Mouse (Mus musculus) spleen, adult 12 weeks (tissue): ENCODE results near the gene Pak7.
"Not testable (repeated sequence)": the region's sequence is repeated elsewhere in the genome, so short reads cannot be mapped to it uniquely, and the experiment has no call there.

Experiments used
- DNase-seq: peaks from one replicate; pipeline ENCODE4 v3.0.0; 2022; ENCODE audit warnings: low spot score

Pak7 gene

GRCm38 (mm10) chr2:136387181-136388131 is at the start of gene Pak7:
Gene Pak7, minus strand, starts transcription at chr2:136387967.
- no peak for DNase-seq

DNA sequence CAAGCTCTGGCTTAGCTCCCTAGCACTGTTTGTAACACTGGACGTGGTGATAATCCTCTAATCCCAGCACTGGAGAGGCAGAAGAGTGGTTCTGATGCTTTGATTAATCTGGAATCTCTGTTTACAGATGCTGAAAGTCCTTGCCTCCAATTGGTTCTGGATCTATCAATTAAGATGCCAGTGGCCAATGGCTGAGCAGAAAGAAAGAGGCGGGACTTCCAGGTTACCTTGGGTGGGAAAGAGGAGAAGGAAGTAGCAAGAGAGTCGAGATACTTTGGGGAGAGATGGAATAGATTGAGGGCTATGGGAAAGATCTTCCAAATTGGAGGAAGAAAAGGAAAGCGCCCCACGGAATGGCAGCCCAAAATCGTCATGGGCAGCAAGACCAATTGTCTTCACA is 37.8 kb upstream of the Pak7 start:
- DNase-seq = no peak

DNA sequence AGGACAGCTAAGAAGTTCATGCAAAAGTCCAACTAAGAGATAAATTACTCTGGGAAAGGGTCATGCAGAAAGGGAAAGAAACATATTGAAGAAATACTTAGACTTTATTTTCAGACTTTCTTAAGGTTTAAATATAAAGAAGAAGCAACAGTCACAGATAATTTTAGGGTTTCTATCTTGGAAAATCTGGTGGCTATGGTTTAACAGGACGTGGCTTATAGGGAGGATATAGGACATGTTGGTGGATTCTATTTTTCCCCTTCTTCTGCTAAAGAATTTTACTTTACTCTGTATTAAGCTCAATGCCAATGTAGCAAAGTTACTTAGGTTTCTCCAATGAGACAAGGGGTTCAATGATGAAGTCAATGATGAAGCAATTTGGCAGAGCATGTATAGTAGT is 31.8 kb upstream of the Pak7 start:
- no peak for DNase-seq

DNA sequence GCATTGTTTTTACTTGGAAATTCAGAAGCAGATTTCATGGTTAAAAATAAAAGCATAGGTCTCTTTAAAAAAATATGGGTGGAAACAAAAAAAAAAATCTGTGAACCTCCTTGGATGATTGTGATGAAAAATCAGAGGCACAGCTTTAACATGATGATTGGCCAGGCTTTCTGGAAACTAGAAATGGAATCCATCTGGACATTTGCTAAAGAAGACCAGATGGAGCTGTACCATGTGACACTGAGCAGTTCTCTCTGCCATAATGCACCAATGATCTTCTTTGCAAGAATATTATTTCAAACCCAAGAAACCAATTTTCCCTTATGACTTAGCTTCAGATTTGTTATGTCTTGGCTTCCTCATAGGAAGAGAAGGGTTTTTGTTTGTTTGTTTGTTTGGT is 28.6 kb upstream of the Pak7 start:
- no peak for DNase-seq

DNA sequence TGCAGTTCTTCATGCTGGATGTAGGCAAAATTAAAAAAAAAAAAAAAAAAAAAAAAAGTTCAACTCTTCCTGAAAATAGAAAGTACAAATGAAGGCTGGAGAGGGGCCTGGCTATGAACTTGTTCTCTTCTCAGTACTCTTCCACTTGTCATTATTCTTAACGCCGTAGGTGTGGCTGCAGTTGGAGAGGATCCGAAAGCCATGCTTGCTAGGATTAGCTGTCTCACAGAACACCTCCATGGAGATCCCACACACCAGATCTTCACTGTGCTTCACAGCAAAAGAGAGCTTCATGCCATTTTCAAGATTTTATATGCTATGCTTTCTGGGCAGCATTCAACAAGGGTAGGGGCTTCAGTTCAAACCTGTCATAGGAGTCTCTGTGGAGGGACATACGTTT is 14.8 kb upstream of the Pak7 start:
- DNase-seq = no peak

GRCm38 (mm10) chr2:136375318-136375717 is 12.4 kb downstream of the Pak7 start:
- DNase-seq = no peak

DNA sequence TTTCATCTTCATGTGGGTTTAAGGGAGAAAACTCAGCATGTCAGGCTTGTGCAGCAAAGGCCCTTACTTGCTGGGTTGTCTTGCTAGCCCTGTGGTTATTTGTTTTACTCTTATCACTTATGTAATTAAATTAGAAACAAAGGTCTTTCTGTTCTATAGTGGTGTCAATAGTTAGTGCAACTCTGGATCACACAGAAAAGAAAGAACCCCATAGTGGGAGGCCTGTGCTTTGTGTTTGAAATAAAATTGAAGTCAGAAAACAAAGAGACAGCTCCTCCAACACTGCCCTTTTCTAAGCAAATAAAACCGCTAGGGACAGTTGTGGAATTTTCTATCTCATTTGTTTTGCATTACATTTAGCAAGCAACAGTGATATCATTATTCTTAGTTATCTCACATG is 15.4 kb downstream of the Pak7 start:
- DNase-seq = no peak

- DNase-seq = no peak
Observed at GRCm38 (mm10) chr2:136351393-136352096, 36.2 kb downstream of the Pak7 start.

DNA sequence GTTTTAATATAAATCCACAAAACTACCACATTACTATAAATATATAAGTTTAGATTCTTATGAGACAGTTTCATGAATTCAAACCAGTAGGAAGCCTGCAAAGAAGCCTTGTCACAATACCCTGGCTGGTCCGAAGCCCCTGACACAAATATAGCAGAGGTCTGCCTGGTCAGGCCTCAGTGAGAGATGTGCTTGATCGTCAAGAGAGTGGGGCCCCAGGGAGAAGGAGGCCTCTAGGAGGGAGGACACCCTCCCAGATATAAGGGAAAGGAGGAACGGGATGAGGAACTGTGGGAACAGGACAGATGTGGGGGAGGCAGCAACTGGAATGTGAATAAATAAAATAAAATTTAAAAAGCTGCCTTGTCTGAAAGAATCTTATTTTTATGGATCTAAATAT is 37.3 kb downstream of the Pak7 start:
- no peak for DNase-seq

- no peak for DNase-seq
Observed at GRCm38 (mm10) chr2:136349671-136350275, 38.0 kb downstream of the Pak7 start.

- DNase-seq = not testable (repeated sequence)
Observed at GRCm38 (mm10) chr2:136344240-136344780, 43.5 kb downstream of the Pak7 start.

GRCm38 (mm10) chr2:136329974-136330373 is 57.8 kb downstream of the Pak7 start:
- DNase-seq = no peak

DNA sequence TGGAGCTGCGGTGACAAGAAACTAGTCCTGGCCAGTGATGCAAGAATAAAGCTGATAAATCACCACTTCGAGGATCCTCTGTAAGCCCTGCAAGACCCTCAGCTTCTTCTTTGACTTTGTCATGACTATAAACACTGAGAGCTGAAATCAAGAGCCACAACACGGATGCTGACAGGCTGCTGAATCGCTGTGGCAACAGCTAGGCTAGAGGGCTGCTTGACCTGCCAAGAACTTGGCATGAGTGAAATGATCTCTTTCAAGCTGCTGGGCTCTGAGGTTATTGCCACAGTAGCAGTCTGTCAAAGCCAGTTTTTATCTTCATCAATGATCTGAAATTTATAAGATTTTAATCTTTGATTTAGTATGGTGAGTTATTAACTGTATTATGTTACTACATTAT is 62.1 kb downstream of the Pak7 start:
- no peak for DNase-seq

DNA sequence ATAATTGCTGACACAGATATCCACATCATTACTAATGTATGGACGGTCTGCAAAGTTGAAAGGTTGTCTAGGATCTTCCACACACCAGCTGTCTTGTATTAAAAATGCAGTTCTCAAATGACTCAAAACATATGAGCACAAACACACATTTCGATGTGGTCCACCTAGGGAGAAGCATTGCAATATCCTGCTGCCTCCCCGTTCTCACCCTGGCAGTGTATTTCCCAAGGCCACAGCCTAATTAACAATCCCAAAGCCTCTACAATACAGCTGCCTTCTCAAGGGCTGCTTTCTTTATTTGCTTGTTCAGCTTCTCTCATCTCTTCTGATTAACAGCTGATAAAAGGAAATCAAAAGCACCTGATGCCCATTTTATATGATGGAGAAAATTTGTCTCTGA is 78.5 kb downstream of the Pak7 start:
- no peak for DNase-seq

- no peak for DNase-seq
Observed at GRCm38 (mm10) chr2:136308743-136309142, 79.0 kb downstream of the Pak7 start.

- no peak for DNase-seq
Observed at GRCm38 (mm10) chr2:136302201-136302600, 85.6 kb downstream of the Pak7 start.

GRCm38 (mm10) chr2:136301406-136301805 is 86.4 kb downstream of the Pak7 start:
- no peak for DNase-seq

- DNase-seq = no peak
Observed at GRCm38 (mm10) chr2:136297371-136297770, 90.4 kb downstream of the Pak7 start.

DNA sequence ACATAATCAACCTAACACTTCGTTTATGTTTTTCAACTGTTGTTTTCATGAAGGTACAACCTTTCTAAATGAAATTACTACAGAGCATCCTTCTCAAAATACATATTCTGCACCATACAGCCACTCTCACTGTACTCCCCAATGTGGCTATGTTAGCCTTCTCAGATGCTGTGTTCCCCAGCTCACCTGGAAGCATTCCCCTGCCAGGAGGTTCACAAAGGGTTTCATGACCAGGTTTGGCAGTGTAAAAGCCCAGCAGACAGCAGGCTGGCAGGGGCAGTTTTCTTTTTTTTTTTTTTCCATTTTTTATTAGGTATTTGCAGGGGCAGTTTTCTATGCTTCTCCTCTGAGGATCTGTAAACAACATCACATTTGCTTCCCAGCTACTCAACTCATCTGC is 105.7 kb downstream of the Pak7 start:
- no peak for DNase-seq

DNA sequence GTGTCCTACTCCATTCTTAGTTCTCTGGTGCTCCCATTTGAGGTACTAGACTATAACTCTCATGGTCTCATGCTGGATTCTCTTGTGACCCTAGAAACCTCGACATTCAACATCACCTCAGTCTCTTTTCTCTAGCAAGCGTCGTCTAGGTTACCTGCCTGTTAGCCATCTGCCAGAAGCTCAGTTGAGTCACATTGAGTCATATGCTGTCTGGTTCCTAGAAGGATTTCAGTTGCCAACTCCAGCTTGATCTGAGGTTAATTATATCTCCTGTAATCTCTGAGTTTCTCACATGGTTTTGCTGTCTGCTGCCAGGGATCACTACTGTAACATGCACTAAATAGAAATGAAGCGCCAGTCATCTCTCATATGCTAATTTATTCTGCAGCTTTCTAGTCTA is 145.8 kb downstream of the Pak7 start:
- DNase-seq = not testable (repeated sequence)

- DNase-seq = no peak
Observed at GRCm38 (mm10) chr2:136231228-136231627, 156.5 kb downstream of the Pak7 start.

DNA sequence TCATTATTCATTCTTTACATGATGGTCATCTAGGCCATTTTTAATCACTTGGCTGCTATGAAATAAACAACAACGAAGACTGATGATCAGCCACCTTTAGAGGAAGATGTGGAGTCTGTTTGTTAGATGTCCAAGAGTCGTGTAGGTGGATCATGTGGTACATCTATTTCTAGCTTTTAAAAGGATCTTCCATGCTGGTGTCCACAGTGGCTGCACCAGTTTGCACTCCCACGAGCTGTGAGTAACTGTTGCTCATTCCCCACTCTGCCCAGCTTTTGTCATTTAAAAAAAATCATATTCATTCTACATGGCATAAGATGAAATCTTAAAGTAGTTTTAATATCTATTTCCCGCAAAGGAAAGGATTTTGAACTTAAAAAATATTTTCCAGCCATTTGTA is 183.7 kb downstream of the Pak7 start:
- no peak for DNase-seq

DNA sequence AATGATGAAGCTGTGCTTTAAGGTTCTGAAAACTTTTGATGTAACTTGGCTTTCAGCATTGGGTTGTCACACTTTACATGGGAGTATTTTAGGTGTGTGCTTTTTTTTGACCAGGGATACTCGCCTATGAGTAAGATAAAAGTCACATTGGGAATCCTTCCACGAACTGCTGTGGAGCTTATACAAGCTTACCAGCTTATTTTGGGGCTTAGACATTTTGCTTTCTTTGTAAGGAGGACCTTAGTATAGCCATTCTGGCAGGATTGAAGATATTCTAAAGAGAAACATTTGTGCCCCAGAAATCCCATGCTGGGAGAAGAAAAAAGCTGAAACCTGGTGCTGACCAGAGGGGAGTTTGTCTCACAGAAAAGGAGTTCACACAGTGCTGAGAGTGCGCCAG is 212.7 kb downstream of the Pak7 start:
- DNase-seq = no peak
